Mouse (Mus musculus): ENCODE results near the gene Gm5615. TPM values are rescaled to one million over a fixed set of nuclear protein-coding genes. Genes with fewer than 3 reads are reported as not detected.

The Gm5615 gene
- polyA plus RNA-seq (2012): not detected in 2 replicates

GRCm38 (mm10) chr9:36541863-36542262 is at the start of gene Gm5615:
Gm5615 (minus strand) TSS chr9:36541963.
- TF ChIP-seq GATA1 (IDR thresholded peaks at IDR 0.05; ENCODE audit: low read length): no peak

- no peak for TF ChIP-seq GATA1 (IDR thresholded peaks at IDR 0.05; ENCODE audit: low read length)
These were observed 40.8 kb upstream of the Gm5615 start, which contains the start of gene Gm17689 for GRCm38 (mm10) chr9:36582535-36582934. Gm17689 (minus strand) TSS chr9:36582635.

GRCm38 (mm10) chr9:36504211-36504610 is 37.6 kb downstream of the Gm5615 start:
- TF ChIP-seq GATA1 (IDR thresholded peaks at IDR 0.05; ENCODE audit: low read length): no peak

DNA sequence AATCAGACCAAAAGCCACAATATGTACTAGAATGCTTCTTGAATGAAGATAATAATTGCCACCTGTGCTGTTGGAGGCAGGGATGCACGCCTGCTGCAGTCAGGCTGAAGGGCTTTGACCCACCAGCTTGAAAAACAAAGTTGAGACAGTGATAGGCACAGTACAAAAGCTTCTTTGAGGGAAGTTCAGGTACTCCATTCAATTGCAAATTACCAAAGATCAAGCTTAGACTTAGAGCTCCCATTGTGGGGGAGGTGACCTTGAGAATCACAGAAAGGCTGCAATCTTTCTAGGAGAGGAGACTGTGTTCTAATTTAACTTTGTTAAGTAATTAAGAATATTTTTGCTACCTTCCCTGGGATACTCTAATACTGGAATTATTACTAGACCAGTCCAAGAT is 45.9 kb downstream of the Gm5615 start:
- TF ChIP-seq GATA1 (IDR thresholded peaks at IDR 0.05; ENCODE audit: low read length): no peak

DNA sequence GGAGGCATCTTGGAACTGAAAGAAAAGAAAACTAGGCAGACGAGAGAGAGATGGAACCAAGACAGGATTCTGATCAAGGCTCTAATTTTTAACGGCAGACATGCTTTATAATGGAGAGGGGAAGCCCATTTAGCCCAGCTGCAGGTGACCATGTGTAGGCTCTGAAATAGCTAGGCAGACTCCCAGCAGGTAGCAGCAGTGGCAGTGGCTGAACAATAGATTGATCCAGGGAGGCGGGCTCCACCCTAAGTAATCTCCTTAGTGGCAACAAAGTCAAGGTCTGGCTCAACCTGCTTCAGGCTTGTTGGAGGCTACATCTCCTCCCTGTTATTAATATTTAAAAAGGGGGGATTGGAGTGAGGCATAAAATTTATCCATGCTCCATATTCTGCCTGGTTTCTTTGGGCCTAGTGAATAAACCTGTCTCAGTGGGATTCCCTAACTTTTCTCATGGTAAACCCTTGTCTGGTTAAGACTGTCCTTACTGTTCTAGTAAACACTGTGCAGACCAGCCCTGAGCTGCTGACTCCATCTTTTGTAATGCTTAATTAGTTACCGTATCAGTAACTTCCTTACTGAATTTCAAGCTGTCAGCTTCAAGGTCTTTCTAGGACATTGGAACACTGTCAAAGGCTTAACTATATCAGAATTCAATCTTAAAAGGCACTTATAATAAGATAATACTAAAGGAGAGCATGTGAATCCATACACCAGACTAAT is 47.1 kb downstream of the Gm5615 start:
- no peak for TF ChIP-seq GATA1 (IDR thresholded peaks at IDR 0.05; ENCODE audit: low read length)

Other genes with a start within 250 kb of the Gm5615 start
- gene Gm7257, start 110.1 kb downstream of the Gm5615 start, polyA plus RNA-seq (2012): not detected in 2 replicates
- gene Gm9513, start 66.3 kb downstream of the Gm5615 start, polyA plus RNA-seq (2012): not detected in 2 replicates
- gene Gm17689, start 40.7 kb upstream of the Gm5615 start, polyA plus RNA-seq (2012): not detected in 2 replicates
- not detected in 2 replicates for gene A630095E13Rik, start 101.4 kb upstream of the Gm5615 start, polyA plus RNA-seq (2012)
- gene Acrv1, start 151.3 kb upstream of the Gm5615 start, polyA plus RNA-seq (2012): not detected in 2 replicates
- gene Chek1, start 185.1 kb upstream of the Gm5615 start, polyA plus RNA-seq (2012): 0.97 and 1.3 TPM in 2 replicates
- 2.9 and 3.6 TPM in 2 replicates for gene Stt3a, start 225.7 kb upstream of the Gm5615 start, polyA plus RNA-seq (2012)